Mouse (Mus musculus): ENCODE data around the gene Stip1.
"Not testable (repeated sequence)": the region's sequence is repeated elsewhere in the genome, so short reads cannot be mapped to it uniquely, and the experiment has no call there.

Gene Stip1

DNA sequence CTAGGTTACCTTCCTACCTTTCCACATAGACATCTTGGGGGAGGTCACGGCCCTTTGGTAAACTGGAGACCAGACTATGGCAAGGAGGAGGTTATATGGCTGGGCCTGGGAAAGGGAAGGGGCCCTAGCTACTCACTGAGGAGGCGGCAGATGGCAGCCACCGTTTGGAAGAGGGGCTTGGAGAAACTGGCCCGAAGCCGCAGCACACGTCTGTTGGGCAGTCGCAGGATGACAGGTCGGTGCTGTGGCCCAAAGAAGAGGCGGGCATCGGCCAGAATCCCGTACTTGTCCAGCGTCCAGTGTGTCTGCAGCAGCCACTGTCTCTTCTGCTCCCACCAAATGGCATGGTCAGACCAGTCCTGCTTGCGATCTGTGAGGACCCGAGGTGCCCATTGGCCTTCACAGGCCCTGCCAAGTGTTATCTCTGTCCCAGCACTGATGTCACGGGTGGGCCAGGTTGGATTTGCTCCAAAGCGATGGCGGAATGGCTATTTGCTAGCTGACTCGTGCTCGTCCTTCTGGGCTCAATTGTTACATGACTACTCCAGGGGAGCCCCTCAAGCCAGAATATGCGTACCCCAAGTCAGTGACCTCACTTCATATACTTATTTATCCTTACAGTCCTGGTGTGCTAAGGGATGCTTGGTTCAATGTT, 25.2 kb downstream of the Stip1 start:
- DNase-seq (ENCODE audit: low spot score), result no peak

GRCm38 (mm10) chr19:7013984-7014383, 25.8 kb downstream of the Stip1 start:
- DNase-seq (ENCODE audit: low spot score), result no peak

GRCm38 (mm10) chr19:7012426-7012825, 27.3 kb downstream of the Stip1 start:
- DNase-seq (ENCODE audit: low spot score), result no peak

GRCm38 (mm10) chr19:7006892-7007593, 32.7 kb downstream of the Stip1 start:
- no peak for DNase-seq (ENCODE audit: low spot score)

GRCm38 (mm10) chr19:6999360-7000063, 40.3 kb downstream of the Stip1 start:
- DNase-seq (ENCODE audit: low spot score), result no peak

GRCm38 (mm10) chr19:6997721-6998290, 42.0 kb downstream of the Stip1 start:
- DNase-seq (ENCODE audit: low spot score), result no peak

- no peak for DNase-seq (ENCODE audit: low spot score)
Measured at GRCm38 (mm10) chr19:6996006-6996405, 43.8 kb downstream of the Stip1 start, which contains the start of the genes Nudt22 and Trpt1. Gene Nudt22 (minus strand): TSS chr19:6996117. Gene Trpt1 (plus strand): TSS chr19:6996131.

GRCm38 (mm10) chr19:6995255-6995991, 44.3 kb downstream of the Stip1 start:
- DNase-seq (ENCODE audit: low spot score), result no peak

DNA sequence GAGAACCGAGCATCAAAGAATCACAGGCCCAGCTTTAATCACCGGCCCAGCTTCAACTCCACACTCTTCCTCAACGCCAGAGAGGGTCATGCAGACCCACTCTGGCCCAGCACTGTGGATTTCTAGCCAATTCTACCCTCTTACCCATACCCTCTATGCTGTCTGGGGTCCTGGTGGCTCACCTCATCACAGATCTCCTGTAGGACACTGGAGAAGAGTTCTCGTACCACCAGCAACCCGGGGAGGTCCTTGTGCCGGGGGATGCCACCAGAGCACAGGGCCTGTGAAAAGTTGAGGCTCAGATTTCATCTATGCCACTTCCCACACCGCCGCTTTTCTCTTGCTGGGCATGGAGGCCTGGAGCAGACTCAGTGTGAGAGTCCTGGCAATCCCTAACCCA, 45.3 kb downstream of the Stip1 start:
- no peak for DNase-seq (ENCODE audit: low spot score)

DNA sequence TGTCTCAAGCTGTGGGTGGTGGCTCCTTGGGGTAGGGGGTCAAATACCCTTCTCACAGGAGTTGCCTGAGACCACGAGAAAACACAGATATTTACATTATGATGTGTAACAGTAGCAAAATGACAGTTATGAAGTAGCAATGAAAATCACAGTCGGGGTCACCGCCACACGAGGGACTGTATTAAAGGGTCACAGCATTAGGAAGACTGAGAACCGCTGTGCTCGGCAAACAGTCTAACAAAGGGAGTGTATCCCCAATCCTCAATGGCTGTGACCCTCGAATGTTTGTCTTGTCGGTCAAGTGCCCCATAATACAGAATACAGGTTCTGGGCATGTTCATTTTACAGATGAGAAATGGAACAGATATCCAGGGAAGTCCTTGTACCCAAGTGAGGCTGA, 45.8 kb downstream of the Stip1 start:
- DNase-seq (ENCODE audit: low spot score), result no peak

DNA sequence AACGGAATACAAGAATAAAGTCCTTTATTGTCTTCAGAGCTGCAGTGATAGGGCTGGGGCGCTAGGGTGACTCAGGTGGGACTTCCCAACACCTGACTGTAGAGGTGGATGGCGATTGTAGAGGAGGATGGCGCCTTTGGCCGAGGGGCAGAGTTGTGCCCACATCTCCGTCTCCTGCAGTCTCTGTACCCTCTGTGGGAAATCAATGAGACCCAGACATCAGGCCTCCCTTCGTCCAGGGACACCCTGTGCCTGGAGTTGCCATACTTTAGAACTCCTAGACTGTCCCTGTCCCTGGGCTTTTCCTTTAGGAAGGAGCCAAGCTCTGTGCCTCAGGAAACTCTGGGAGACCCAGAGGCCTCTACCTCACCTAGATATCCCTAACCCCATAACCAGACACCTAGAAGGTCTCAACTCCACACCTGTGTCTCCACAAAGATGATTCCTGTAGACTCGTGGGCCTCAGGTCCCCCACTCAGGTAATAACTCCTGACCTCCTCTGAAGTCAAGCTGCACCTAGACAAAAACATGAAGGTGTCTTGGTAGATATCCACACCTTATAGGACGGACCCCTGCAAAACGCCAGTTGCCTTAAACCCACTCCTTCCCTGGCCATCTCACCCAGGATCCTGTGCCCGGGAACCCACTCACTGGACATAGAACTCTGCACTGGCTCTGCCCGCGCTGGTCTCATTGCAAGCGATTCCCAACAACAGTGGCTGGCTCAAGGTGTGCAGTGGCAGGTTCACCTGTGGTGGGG, 46.6 kb downstream of the Stip1 start:
- no peak for DNase-seq (ENCODE audit: low spot score)

DNA sequence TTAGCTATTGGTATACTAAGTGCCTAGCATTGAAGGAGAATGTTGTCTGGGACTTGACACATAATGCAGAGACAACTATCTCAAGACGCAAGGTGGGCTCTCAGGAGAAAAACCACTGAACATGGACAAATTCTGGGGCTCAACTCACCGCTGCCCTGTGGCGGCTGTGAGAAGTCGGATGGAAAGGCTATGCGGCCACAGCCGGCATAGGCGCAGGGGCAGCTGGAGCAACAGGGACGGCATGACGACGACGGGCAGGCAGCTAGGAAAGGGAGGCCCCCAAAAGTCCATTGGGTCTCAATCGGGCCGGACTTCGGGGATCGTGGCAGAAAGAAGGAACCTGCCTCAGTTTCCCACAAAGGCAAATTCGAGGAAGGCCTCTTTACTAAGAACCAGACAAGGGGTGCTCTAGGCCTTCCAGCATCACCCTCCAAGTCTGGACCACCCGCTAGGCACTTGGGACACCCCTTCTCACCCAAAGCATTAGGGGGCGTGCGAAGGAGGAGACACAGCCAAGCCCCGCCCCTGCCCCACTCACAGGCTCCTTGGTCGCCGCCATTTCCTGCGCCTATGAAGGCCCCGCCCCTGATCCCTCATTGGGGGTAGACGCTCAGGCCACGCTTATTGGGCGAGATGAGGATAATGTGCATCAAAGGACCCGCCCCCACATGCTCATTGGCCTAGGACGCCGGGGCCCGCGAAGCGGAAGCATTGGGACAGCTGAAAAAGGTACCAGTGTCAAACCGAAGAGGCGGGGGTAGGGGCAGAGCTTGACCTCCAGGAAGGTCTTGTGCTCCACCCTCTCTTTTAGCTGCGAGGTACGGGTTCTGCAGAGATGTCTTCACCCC, 47.5 kb downstream of the Stip1 start, which contains the start of gene Dnajc4:
Gene Dnajc4 (minus strand): TSS at position 562 of the 848 bp plus-strand sequence.
- peak; percentile 74 for DNase-seq (ENCODE audit: low spot score)

DNA sequence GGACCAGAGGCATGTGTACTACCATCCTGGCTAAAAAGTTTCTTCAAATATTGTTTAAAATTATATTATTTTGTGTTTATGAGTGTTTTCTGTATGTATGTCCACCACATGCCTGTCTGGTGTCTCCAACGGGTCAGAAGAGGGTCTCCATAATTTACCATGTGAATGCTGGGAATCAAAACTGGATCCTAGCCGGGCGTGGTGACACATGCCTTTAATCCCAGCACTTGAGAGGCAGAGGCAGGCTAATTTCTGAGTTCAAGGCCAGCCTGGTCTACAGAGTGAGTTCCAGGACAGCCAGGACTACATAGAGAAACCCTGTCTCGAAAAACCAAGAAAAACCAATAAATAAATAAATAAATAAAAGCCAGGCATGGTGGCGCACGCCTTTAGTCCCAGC, 48.6 kb downstream of the Stip1 start:
- DNase-seq (ENCODE audit: low spot score), result not testable (repeated sequence)

GRCm38 (mm10) chr19:6990712-6991111, 49.1 kb downstream of the Stip1 start:
- no peak for DNase-seq (ENCODE audit: low spot score)

- no peak for DNase-seq (ENCODE audit: low spot score)
Measured at GRCm38 (mm10) chr19:6989251-6989650, 50.5 kb downstream of the Stip1 start.

DNA sequence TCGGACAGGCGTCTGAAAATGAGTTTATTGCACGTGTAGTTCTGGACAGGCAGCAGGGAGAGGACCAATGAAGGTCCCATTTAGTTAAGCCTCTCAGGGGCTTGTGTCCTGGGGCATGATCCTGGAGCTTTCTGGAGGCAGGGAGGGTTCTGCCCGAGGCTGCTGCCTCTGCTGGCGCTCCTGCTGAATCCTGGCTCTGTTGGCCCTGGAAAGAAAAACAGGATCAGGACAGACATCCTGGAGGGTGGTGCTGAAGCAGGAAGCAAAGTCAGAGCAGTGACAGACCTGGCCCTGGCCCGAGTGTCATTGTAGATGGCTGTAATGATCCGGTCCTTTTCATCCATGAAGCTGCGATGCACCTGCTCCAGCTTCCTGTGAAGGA, 51.9 kb downstream of the Stip1 start:
- DNase-seq (ENCODE audit: low spot score), result no peak

GRCm38 (mm10) chr19:6987061-6987903, 52.5 kb downstream of the Stip1 start, which contains the start of gene Vegfb:
Gene Vegfb (minus strand): TSS chr19:6987651.
- DNase-seq (ENCODE audit: low spot score), result no peak

GRCm38 (mm10) chr19:6985951-6986708, 53.6 kb downstream of the Stip1 start:
- no peak for DNase-seq (ENCODE audit: low spot score)

Measured in urinary bladder, postnatal 10 days (tissue).